Mouse (Mus musculus): Measurements from ENCODE around the gene Acin1.
A peak's percentile ranks its signal among the peaks of the same experiment; 100 is the strongest.

GRCm38 (mm10) chr14:54650621-54651454 lies 35.9 kb downstream of the Acin1 start:
- TF ChIP-seq CTCF (IDR thresholded peaks at IDR 0.05; ENCODE audit: low read depth, low read length) (peak; percentile 71), POLR2A (IDR thresholded peaks at IDR 0.05; ENCODE audit: extremely low read depth, insufficient read depth, low read length) (no peak)
